Mouse (Mus musculus): ENCODE data around the gene Oxct2b. TPM values are rescaled to one million over a fixed set of nuclear protein-coding genes. Genes with fewer than 3 reads are reported as not detected.

Gene Oxct2b
- total RNA-seq, 2 experiments from 2014 or later, result not detected

Other genes starting within 250 kb of the Oxct2b start
- gene Cap1, start 230.2 kb upstream of the Oxct2b start, total RNA-seq (2021), result 10 to 100 TPM; 84.6 to 89.1 TPM
- 1 to 10 TPM in 1 of 2 experiments, under 1 TPM in 1; 0.12 to 2.3 TPM for gene Mfsd2a, start 155.1 kb upstream of the Oxct2b start, total RNA-seq (2021)
- under 1 TPM; 0.22 to 0.84 TPM for gene Mycl, start 120.6 kb upstream of the Oxct2b start, total RNA-seq (2021)
- 1 to 10 TPM; 7.7 to 8.3 TPM for gene Trit1, start 99.7 kb upstream of the Oxct2b start, total RNA-seq (2021)
- gene Bmp8b, start 11.1 kb upstream of the Oxct2b start, total RNA-seq (2021), result not detected
- gene Ppie, start 23.7 kb downstream of the Oxct2b start, total RNA-seq (2021), result 10 to 100 TPM; 28.4 to 29.2 TPM
- gene Hpcal4, start 67.0 kb downstream of the Oxct2b start, total RNA-seq (2021), result under 1 TPM; 0.40 to 0.89 TPM
- 10 to 100 TPM; 33.4 to 35.0 TPM for gene Nt5c1a, start 85.2 kb downstream of the Oxct2b start, total RNA-seq (2021)
- 10 to 100 TPM; 31.6 to 34.3 TPM for gene Heyl, start 117.3 kb downstream of the Oxct2b start, total RNA-seq (2021)
- 100 to 1,000 TPM; 259 to 282 TPM for gene Pabpc4, start 146.1 kb downstream of the Oxct2b start, total RNA-seq (2021)
- not detected for gene Oxct2a, start 207.4 kb downstream of the Oxct2b start, total RNA-seq (2021)
- under 1 TPM in 1 of 2 experiments, not detected in 1; 0.17 TPM for gene Bmp8a, start 227.0 kb downstream of the Oxct2b start, total RNA-seq (2021)

Data from heart, postnatal 10 days (tissue).